Mouse (Mus musculus): ENCODE results near the gene Rps6ka3.

GRCm38 (mm10) chrX:159391239-159391638 is 181.1 kb downstream of the Rps6ka3 start:
- TF ChIP-seq CTCF (IDR thresholded peaks at IDR 0.05; ENCODE audit: control insufficient read depth, insufficient read depth, insufficient read length) (no peak), MAX (IDR thresholded peaks at IDR 0.05) (no peak), USF1 (IDR thresholded peaks at IDR 0.05; ENCODE audit: low read depth) (no peak), MYOG (IDR thresholded peaks at IDR 0.05; ENCODE audit: control insufficient read depth, extremely low read depth, insufficient read length) (no peak), MYOD1 (IDR thresholded peaks at IDR 0.05; ENCODE audit: control insufficient read depth, insufficient read length, low read depth) (no peak), CEBPB (IDR thresholded peaks at IDR 0.05; ENCODE audit: low read depth) (no peak), FOSL1 (IDR thresholded peaks at IDR 0.05; ENCODE audit: insufficient read depth, low read length, poor library complexity, severe bottlenecking) (no peak)

Data from C2C12 (cell line).